Comparison of ENCODE assay signal across 8 mouse cellular contexts in the genomic region with DNA sequence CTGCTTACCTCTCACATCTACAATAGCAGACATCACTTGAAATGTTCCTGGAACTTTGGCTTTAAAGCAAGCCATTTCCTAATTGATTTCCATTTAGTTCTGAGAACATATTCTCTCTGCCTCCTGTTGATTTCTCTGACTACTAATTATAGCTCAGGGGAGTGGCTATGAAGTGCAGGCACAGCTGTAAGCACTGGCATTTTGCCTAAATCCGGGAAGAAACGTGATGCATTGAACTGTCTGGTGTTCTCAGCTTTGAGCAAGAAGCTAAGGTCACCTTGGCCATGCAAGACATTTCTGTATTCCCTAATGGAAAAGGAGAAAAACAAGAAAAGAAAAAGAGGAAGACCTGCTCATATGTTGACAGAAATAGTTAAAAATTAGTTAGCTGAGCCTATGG. TPM values are rescaled to one million over a fixed set of nuclear protein-coding genes. Genes with fewer than 3 reads are reported as not detected.
A peak's percentile ranks its signal among the peaks of the same experiment; 100 is the strongest.
DNase-seq lines count a peak whose midpoint lies in the region; ATAC-seq lines count a peak whose summit lies in the region.

No protein-coding gene starts in this region.

- no peaks in the 10 kb centered on the region for H3K9me3 ChIP-seq in forebrain, embryonic 16.5 days (ENCODE audit: control insufficient read depth, low read length)

- no peak overlapping the region for H3K9ac ChIP-seq in forebrain, embryonic 16.5 days (replicated peaks; ENCODE audit: low read depth, low read length)

- H3K4me1 ChIP-seq in forebrain, embryonic 16.5 days (replicated peaks; ENCODE audit: control insufficient read depth, insufficient read depth, low read length), result peaks cover 15% of the 10 kb centered on the region

- peak; percentile 49 for DNase-seq in gastrocnemius, postnatal 14 days
- no peak for DNase-seq in gastrocnemius, postnatal 10 days
- peak; percentile 49 for DNase-seq in 3T3-L1 (ENCODE audit: low read depth, low spot score)
- DNase-seq in kidney, postnatal 14 days, result peak; percentile 79
- DNase-seq in layer of hippocampus, adult 8-10 months (ENCODE audit: low spot score in 2 of 2), result no peak
- DNase-seq in frontal cortex, postnatal 10 days (ENCODE audit: low spot score in 2 of 2), result no peak
- no peak for DNase-seq in frontal cortex, postnatal 14 days (ENCODE audit: low spot score in 2 of 2)

- H3K36me3 ChIP-seq in forebrain, embryonic 16.5 days (ENCODE audit: control insufficient read depth, insufficient read depth), result no peaks in the 10 kb centered on the region

- no peak overlapping the region for H3K4me3 ChIP-seq in forebrain, embryonic 16.5 days (replicated peaks; ENCODE audit: low read length)

- no peaks in the 10 kb centered on the region for H3K27me3 ChIP-seq in forebrain, embryonic 16.5 days (replicated peaks; ENCODE audit: control insufficient read depth, insufficient read depth, low read length)

- intact Hi-C loops in gastrocnemius, postnatal 14 days (cut with DNase I; ENCODE audit: low total_unique reads), result no loop called here

- no peak overlapping the region for H3K27ac ChIP-seq in forebrain, embryonic 16.5 days (ENCODE audit: low read length)

- no peak overlapping the region for H3K4me2 ChIP-seq in forebrain, embryonic 16.5 days (ENCODE audit: low read length)

- 0% methylated on average over 2 of the region's 2 CpGs for WGBS in forebrain, embryonic 16.5 days

- peak; percentile 68 for ATAC-seq in forebrain, embryonic 16.5 days

RNA-seq across cellular contexts. Expression of a gene that starts 33.6 kb away (rescaled TPM):
- total RNA-seq in gastrocnemius, postnatal 14 days (2021), result 100 to 1,000 TPM; 388 to 415 TPM
- total RNA-seq in gastrocnemius, postnatal 10 days (2021), result 100 to 1,000 TPM; 563 to 619 TPM
- polyA plus RNA-seq in forebrain, embryonic 16.5 days (2015; fragmentation: Nextera tagmentation; extraction: Ambion mirVana), result 415 and 474 TPM in 2 replicates
- 100 to 1,000 TPM; 261 to 316 (median 281) TPM for total RNA-seq in layer of hippocampus, adult 8-10 months (2022)

Comparison
In these comparisons a context has a peak if more than half of its experiments do, and no peak if none do; other contexts are left out.
1. DNase-seq: peak in gastrocnemius, postnatal 14 days (single experiment), 3T3-L1 (single experiment) and kidney, postnatal 14 days (single experiment); none in gastrocnemius, postnatal 10 days (single experiment), layer of hippocampus, adult 8-10 months (0 of 2), frontal cortex, postnatal 10 days (0 of 2) and frontal cortex, postnatal 14 days (0 of 2).